Mouse (Mus musculus) forebrain, embryonic 11.5 days (tissue): Measurements from ENCODE around the gene Fcnb. TPM values are rescaled to one million over a fixed set of nuclear protein-coding genes. Genes with fewer than 3 reads are reported as not detected.

Source experiments
- ATAC-seq: fragments of 200-750 bp; cut with Nextera tagmentation; replicated peaks from 2 replicates; pipeline ENCODE4 v1.8.0; 2017; ENCODE audit warnings: moderate TSS enrichment; ENCODE audit not compliant: low FRiP score
- DNase-seq: peaks from one replicate; pipeline ENCODE4 v3.0.0-alpha.2; 2017; ENCODE audit warnings: low spot score
- H3K27ac ChIP-seq: fragments of 300-500 bp; sonication (generic); 2 replicates; pipeline ENCODE4 v1.5.1; 2014; ENCODE audit warnings: low read depth, low read length
- H3K27me3 ChIP-seq: fragments of 300-500 bp; sonication (generic); 2 replicates; pipeline ENCODE4 v1.6.1; 2014; ENCODE audit warnings: mild to moderate bottlenecking, low read length, mixed read lengths; ENCODE audit not compliant: control insufficient read depth, insufficient read depth
- H3K36me3 ChIP-seq: fragments of 300-500 bp; sonication (generic); 2 replicates; pipeline ENCODE4 v1.6.1; 2014; ENCODE audit warnings: mild to moderate bottlenecking, low read length, moderate library complexity, mixed read lengths; ENCODE audit not compliant: control insufficient read depth, insufficient read depth
- H3K4me1 ChIP-seq: fragments of 300-500 bp; sonication (generic); replicated peaks from 2 replicates; pipeline ENCODE4 v1.6.1; 2014; ENCODE audit warnings: low read length, mixed read lengths; ENCODE audit not compliant: control insufficient read depth, insufficient read depth
- H3K4me2 ChIP-seq: fragments of 300-500 bp; sonication (generic); 2 replicates; pipeline ENCODE4 v1.6.1; 2014; ENCODE audit warnings: low read depth, mild to moderate bottlenecking, low read length, moderate library complexity, mixed read lengths; ENCODE audit not compliant: severe bottlenecking
- H3K4me3 ChIP-seq: fragments of 300-500 bp; sonication (generic); 2 replicates; pipeline ENCODE4 v1.5.1; 2014; ENCODE audit warnings: low read depth, low read length
- H3K9ac ChIP-seq: fragments of 300-500 bp; sonication (generic); 2 replicates; pipeline ENCODE4 v1.6.1; 2014; ENCODE audit warnings: low read length
- H3K9me3 ChIP-seq: fragments of 300-500 bp; sonication (generic); 2 replicates; pipeline ENCODE4 v1.6.1; 2016; ENCODE audit warnings: low read length, mixed read lengths; ENCODE audit not compliant: control insufficient read depth
- WGBS: fragments of 180-500 bp; shearing (Covaris S2); extraction: QIAGEN DNeasy Blood & Tissue Kit; methylation state at CpG from one replicate; pipeline ENCODE4 v1.1.7; 2014; 5-methylcytosine and 5-hydroxymethylcytosine counted together
- polyA plus RNA-seq: library from polyadenylated mRNA; unstranded; fragments of >200 nt; fragmentation: Nextera tagmentation; extraction: Ambion mirVana; gene quantifications from 2 replicates; pipeline ENCODE4 v1.2.1, GENCODE M21; 2014

Fcnb gene
- polyA plus RNA-seq, 1 experiment from 2014 or later = 0.41 TPM

- H3K27ac ChIP-seq = no peak overlapping the region
- DNase-seq (no peak), ATAC-seq (no peak)
- no peak overlapping the region for H3K4me2 ChIP-seq
- no peaks in the 10 kb centered on the region; the same call in 1 of the 2 replicates for H3K27me3 ChIP-seq
- no peaks in the 10 kb centered on the region for H3K9me3 ChIP-seq
- H3K9ac ChIP-seq = no peak overlapping the region
- WGBS = 61% methylated on average over 11 of the region's 11 CpGs
- no peak overlapping the region for H3K4me3 ChIP-seq
- no peaks in the 10 kb centered on the region for H3K36me3 ChIP-seq
- 0 out of 2 replicates have a peak, but pooled peaks cover 2% of the 10 kb centered on the region for H3K4me1 ChIP-seq
Observed at GRCm38 (mm10) chr2:28117490-28118308, 33.0 kb upstream of the Fcnb start.

- Histone ChIP-seq H3K27ac (no peak overlapping the region), H3K36me3 (no peaks in the 10 kb centered on the region), H3K4me3 (no peak overlapping the region), H3K9ac (no peak overlapping the region), H3K27me3 (no peaks in the 10 kb centered on the region), H3K4me1 (peaks cover 2% of the 10 kb centered on the region; the same call in 1 of the 2 replicates), H3K9me3 (no peaks in the 10 kb centered on the region), H3K4me2 (no peak overlapping the region)
- DNase-seq (no peak), ATAC-seq (no peak)
- WGBS = 69% methylated on average over 5 of the region's 5 CpGs
Observed at GRCm38 (mm10) chr2:28108763-28109162, 24.1 kb upstream of the Fcnb start.

- Histone ChIP-seq H3K27ac (no peak overlapping the region), H3K4me1 (no peaks in the 10 kb centered on the region), H3K4me2 (no peak overlapping the region), H3K9ac (no peak overlapping the region), H3K9me3 (no peaks in the 10 kb centered on the region), H3K36me3 (no peaks in the 10 kb centered on the region), H3K27me3 (no peaks in the 10 kb centered on the region), H3K4me3 (no peak overlapping the region)
- DNase-seq = no peak
- no peak for ATAC-seq
- WGBS = 77% methylated on average over 2 of the region's 2 CpGs
Observed at GRCm38 (mm10) chr2:28106002-28106401, 21.3 kb upstream of the Fcnb start.

- Histone ChIP-seq H3K27me3 (no peaks in the 10 kb centered on the region), H3K9ac (no peak overlapping the region), H3K9me3 (no peaks in the 10 kb centered on the region), H3K36me3 (no peaks in the 10 kb centered on the region), H3K27ac (no peak overlapping the region), H3K4me2 (no peak overlapping the region), H3K4me1 (peaks cover 4% of the 10 kb centered on the region), H3K4me3 (no peak overlapping the region)
- no peak for ATAC-seq
- DNase-seq = no peak
- 54% methylated on average over 2 of the region's 2 CpGs for WGBS
Observed at GRCm38 (mm10) chr2:28103653-28104052, 19.0 kb upstream of the Fcnb start.

- Histone ChIP-seq H3K27ac (no peak overlapping the region), H3K4me1 (peaks cover 9% of the 10 kb centered on the region), H3K27me3 (no peaks in the 10 kb centered on the region), H3K9me3 (no peaks in the 10 kb centered on the region), H3K4me2 (no peak overlapping the region), H3K4me3 (no peak overlapping the region), H3K36me3 (no peaks in the 10 kb centered on the region), H3K9ac (no peak overlapping the region)
- ATAC-seq = no peak
- 90% methylated on average over 2 of the region's 2 CpGs for WGBS
- no peak for DNase-seq
Observed at GRCm38 (mm10) chr2:28101892-28102291, 17.2 kb upstream of the Fcnb start.

- WGBS = 86% methylated on average over 9 of the region's 9 CpGs
- H3K4me1 ChIP-seq = peaks cover 9% of the 10 kb centered on the region
- H3K4me2 ChIP-seq = no peak overlapping the region
- ATAC-seq = no peak
- DNase-seq = no peak
- H3K4me3 ChIP-seq = no peak overlapping the region
- H3K27me3 ChIP-seq = no peaks in the 10 kb centered on the region
- no peaks in the 10 kb centered on the region for H3K36me3 ChIP-seq
- H3K9ac ChIP-seq = no peak overlapping the region
- no peak overlapping the region for H3K27ac ChIP-seq
- H3K9me3 ChIP-seq = no peaks in the 10 kb centered on the region
Observed at GRCm38 (mm10) chr2:28100796-28101483, 16.3 kb upstream of the Fcnb start.

GRCm38 (mm10) chr2:28098547-28099505 is 14.1 kb upstream of the Fcnb start:
- 3% methylated on average over 24 of the region's 24 CpGs for WGBS
- H3K4me3 ChIP-seq = peak overlapping the region; percentile 19
- H3K27ac ChIP-seq = no peak overlapping the region
- no peaks in the 10 kb centered on the region for H3K27me3 ChIP-seq
- ATAC-seq = 0 out of 2 replicates have a peak, but pooled peaks have one; percentile 24
- no peaks in the 10 kb centered on the region for H3K9me3 ChIP-seq
- peak overlapping the region; percentile 58 for H3K9ac ChIP-seq
- H3K36me3 ChIP-seq = no peaks in the 10 kb centered on the region
- peaks cover 9% of the 10 kb centered on the region for H3K4me1 ChIP-seq
- peak overlapping the region; percentile 54 for H3K4me2 ChIP-seq
- DNase-seq = peak; percentile 61

- ATAC-seq (no peak), DNase-seq (no peak)
- Histone ChIP-seq H3K27ac (no peak overlapping the region), H3K4me2 (no peak overlapping the region), H3K9me3 (no peaks in the 10 kb centered on the region), H3K27me3 (no peaks in the 10 kb centered on the region), H3K9ac (no peak overlapping the region), H3K36me3 (no peaks in the 10 kb centered on the region), H3K4me3 (no peak overlapping the region), H3K4me1 (peaks cover 9% of the 10 kb centered on the region)
- 88% methylated on average over 6 of the region's 6 CpGs for WGBS
Observed at GRCm38 (mm10) chr2:28096751-28097309, 12.1 kb upstream of the Fcnb start.
